Mouse (Mus musculus) lung, adult 18-20 months (tissue): ENCODE measurements at regions not wholly inside any gene's neighbourhood (a gene's known extent, or its start where the extent isn't known, plus 50 kb on each side); places are given as distances from the start of the nearest gene placed in this dataset.
A peak's percentile ranks its signal among the peaks of the same experiment; 100 is the strongest.

Source experiments
- DNase-seq, 2 experiments: peaks; one replicate each; pipeline ENCODE4 v3.0.0; 2022; ENCODE audit warnings: mixed read lengths in 2 of 2

DNA sequence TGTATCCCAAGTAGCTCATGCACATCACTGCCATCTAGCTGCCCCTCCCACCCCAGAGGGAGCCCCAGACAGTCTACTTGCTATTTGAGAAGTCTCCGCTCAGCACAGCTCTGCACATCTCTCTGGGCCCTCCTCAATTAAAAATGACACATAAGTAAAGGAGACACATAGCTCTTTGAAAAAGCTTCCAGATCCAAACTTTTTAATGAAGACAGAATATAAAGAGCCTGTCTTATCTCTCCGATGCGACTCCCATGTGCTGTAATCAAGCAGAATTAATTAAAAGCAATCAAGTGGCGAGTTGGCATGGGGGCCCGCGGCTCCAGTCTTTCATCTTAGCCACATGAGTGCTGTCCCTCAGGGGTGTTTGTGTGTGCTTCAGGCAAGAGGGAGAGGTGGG is 144.6 kb upstream of the Gjb5 start:
- no peak for DNase-seq

DNA sequence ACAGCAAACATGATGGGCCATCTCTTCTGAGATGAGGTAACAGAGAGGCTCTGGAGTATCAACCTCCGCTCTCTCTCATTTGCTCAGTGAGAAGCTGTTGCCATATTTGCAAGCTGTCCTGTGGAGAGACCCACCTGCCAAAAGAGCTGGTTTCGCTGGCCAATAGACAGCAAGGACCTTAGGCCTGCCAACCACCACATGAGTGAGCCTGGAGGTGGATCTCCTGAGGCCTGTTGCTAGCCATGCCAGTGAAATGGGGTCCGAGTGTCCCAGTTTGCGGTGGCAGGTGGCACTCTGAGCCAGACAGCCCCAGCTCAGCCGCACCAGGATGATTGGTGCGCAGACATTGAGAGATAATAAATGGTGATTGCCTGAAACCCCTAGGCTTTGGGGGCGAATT is 143.9 kb upstream of the Gjb5 start:
- no peak for DNase-seq

DNA sequence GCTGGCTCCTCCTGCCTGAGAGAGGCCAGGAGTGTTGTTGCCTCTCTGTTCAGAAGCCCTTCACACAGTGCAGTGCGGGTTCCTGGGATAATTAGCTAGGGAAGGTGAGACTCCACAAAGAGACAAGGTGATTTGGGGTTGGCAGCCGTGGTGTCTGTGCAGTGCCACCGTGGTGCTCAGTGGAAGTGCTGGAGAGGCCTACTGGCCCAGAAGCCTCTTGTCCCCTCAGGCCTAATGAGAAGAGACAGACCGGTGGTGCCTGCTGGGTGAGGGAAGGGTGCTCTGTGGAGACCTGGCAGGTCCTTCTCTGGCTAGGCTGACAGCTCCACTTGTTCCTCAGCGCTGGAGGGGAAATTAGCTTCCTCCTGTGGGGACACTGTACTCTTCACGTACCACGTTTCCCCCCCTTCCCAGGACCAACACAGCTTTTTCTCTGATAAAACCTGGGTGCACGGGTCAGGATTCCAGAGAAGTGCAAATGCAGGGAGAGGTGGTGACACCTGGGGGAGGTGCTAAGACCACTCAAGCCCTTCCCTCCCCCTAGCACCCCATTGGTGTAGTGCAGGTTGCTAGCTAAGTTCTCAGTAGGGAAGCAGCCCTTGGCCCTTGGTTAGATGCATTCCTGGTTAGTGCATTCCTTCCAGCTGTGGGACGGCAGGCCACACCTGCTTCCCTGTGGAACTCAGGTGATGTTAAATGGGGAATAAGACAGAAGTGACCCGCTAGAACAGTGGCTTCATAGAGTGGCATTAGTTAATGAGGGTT is 129.2 kb upstream of the Gjb5 start:
- DNase-seq: no peak

DNA sequence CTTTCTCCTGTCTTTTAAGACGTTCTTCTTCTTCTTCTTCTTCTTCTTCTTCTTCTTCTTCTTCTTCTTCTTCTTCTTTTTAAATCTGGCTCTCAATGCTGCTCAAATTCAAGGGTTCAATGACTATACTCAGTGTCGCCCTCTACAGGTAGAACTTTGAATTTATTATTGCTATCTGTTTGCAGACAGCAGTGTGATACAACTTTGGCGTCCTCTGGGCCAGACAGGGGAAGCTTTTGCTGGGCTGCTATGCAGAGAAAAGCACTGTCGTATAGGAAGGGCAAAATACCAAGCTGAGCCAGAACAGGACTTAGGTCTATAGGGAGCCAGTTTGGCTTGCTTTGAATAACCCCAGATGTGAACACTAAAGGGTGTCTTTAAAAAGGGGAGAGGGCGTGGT is 127.3 kb upstream of the Gjb5 start:
- DNase-seq: no peak

DNA sequence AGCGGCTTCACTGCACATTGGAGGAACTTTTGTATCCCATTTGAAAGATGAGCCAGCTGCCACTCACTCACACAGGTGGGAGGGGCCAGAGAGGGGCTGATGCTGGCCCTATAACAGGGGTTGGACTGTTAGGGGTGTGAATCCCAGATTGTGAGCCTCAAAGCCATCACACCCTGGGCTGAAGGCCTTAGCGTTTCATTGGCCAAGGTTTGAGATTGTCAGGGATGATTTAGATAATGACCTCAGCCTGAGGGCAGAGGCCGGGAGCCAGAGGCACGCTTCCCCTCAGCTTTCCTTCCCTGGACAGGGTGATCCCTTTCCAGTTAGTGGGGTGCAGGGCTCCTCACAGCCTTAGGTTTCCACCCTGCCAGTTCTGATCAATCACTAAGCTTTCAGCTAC is 124.5 kb upstream of the Gjb5 start:
- DNase-seq: no peak

DNA sequence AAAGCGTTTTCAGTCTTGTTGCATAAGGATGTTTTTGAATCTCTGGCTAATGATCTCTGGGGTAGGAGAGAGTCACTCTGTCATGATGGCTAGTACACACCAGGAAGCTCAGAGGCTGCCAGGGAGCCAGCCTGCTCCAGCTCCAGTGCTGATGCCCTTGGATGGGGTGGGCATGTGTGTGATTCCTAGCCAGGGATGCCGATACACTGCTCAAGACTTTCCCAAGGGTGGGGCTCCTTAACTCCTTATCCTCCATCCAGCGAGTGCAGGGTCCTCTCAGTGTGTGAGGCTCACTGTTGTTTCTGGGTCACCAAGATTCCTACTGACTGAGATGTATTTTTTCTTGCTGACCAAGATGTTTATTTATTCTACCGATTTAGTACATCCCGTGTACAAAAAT is 122.4 kb upstream of the Gjb5 start:
- DNase-seq: no peak

DNA sequence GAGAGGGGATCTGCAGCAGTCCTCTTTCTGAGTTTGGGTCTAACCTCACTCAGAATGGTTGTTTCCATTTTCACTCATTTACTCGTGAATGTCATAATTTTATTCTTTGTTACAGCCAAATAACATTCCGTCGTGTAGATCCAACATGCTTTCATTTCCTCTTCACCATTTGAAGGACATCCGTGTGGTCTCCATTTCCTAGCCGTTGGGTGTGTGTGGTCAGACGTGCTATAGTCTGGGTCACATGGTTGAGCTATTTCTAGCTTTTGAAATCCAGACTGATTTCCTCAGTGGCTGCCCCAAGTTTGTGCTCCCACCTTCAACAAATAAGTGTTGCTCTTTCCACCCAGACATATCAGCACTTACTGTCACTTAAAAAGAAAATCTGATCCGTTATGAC is 111.9 kb upstream of the Gjb5 start:
- DNase-seq: no peak

DNA sequence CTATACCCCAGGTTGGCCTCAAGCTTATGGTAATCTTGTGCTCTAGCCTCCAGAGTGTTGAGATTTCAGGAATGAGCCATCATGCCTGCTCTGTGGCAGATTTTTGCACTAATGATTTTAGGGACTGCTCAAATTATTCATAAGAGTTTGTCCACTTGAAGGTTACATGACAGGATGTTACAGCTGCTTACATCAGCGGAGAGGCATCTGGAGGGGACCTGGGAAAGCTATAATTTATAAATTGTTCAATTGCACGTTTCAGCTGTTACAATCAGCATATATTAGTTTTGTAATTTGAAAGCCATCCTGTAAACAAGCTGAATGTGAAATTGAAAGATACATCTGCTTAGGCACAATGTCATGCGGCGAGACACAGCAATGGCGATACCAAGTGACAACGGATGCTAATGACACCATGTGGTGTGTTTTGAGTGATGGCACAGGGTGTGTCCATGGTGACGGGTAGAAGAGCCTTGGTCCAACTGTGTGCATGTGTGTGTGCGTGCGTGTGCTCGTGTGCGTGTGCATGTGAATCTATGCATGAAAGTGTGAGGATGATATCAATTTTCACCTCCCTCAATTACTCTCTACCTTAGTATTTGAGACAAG is 96.6 kb upstream of the Gjb5 start:
- DNase-seq: no peak

DNA sequence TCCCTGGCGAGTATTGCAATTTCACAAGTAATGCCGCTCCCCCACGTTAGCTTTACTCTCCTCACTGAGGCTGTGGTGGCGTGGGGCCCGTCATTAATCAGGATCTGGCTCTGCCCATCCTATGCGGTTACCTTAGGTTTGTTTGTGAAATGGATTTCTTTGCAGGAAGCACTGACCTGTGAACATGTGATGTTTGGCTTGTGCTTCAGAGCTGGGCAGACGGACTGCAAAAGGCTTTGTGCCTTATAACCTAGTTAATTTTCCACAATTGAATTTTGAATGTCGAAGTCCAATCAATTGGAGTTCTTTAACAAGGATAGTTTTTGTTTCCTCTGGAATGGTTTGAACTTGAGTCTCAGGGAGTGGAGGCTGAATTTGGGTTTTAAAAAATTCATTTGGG is 94.1 kb upstream of the Gjb5 start:
- no peak for DNase-seq

DNA sequence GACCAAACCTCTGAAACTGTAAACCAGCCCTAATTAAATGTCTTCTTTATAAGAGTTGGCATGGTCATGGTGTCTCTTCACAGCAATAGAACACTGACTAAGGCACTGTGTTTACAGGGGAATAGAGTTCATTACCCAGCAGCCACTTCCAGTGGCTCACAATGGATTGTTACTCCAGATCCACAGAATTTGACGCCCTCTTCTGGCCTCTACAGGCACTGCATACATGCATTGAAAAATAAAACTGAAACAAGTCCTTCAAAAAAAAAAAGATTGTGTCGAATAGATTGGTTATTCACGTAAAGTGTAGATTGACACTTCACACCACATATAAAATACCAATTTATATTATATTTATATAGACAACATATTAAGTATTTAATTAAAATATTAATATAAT is 87.3 kb upstream of the Gjb5 start:
- no peak for DNase-seq

DNA sequence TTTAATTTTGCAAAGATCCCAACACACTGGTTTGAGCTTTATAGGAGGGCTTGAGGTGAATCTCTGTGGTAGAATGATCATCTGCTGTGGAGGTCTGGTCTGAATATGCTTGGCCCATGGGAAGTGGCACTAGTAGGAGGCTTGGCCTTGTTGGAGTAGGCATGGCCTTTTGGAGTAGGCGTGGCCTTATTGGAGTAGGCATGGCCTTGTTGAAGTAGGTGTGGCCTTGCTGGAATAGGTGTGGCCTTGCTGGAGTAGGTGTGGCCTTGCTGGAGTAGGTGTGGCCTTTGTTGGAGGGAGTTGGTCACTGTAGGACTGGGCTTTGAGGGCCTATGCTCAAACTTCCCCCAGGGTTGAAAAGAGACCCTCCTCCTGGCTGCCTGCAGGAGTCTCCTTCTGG is 86.1 kb upstream of the Gjb5 start:
- DNase-seq: no peak

DNA sequence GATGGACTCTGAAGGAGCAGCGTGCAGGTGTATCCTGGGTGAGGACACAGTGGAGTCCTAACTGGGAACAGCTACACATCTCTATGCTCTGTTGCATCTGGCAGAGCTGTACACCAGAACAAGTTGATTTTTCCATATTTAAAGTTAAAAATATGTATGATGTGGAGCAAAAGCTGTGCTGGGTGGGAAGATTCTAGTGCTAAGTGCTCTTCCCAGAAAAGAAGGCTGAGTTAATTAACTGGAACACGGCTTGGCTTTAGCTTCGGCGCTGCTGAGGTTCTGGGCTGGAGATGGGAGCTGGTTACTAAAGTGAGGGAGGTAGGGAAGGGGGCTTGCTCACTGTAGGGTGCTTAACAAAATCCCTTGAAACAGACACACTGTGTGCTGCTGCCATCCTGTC is 84.0 kb upstream of the Gjb5 start:
- no peak for DNase-seq

DNA sequence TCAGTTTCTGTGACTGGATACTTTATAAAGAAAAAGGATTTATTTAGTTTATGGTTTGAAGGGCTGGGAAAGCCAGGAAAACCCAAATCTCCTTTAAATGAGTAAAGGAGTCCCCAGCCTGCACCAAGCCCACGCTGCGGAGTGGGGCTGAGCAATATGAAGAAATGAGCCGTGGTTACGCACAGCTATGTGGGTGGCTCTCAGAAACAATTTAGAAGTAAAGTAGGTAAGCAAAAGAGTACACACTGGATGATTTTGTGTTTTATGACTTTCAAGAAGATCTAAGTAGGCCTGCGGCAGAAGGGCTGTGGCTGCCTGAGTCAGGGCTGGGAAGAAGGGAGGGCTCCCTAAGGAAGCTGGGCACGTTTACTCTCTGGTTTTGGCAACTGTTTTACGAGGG is 82.6 kb upstream of the Gjb5 start:
- DNase-seq: no peak

DNA sequence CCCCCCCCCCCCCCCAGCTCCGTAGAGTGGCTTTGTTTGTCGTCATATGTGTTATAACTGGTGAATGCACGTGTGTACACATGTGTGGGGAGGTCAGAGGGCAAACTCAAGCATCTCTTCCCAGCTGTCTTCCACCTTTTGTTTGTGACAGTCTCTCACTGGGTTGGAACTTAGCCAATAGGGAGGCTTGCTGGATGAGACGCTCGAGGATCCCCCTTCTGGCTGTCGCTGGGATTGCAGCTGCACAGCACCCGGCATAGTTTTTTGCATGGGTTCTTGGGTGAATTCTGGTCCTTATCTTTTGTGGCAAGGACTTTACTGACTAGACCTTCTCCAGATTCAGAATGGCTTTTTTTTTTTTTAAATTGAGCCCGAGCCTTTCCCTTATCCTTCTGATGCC is 77.1 kb upstream of the Gjb5 start:
- DNase-seq: peak; percentile 29 to 36

DNA sequence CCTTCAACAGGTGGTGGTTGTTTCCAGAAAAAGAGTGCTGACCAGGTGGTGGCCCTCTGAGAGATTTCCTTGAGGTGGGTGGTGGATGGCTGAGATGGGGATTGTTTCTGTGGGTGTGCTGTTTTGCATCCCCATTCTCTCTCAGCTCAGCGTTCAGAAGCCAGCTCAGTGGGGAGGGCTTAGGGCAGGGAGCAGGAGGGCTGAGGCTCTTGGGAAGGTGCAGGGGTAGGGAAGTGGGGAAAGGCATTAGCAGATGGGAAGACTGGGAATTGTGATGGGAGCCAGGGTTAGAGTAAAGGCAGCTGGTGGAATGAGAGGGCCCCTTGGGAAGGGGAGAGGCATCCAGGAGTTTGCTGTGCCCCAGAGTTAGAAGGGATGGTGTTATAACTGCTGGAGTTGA is 72.3 kb upstream of the Gjb5 start:
- DNase-seq: no peak

DNA sequence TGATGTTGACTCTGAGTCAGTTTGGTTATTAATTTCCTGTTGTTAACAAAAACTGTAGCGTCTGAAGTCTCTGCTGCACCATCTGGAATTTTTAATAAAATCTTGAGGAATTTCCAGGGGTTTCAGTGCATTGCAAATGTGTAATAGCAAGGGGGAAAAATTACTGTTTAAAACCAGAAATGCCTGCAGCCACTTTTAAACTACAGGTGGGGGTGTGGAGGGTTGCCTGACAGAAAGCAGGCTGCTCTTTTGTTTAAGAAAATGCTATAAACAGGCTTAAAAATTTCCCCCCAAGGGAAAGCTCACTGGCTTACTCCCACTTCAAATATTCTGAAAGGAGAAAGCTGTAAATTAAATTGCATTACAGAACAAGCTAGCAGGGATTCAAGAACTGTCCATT is 71.8 kb upstream of the Gjb5 start:
- no peak for DNase-seq

DNA sequence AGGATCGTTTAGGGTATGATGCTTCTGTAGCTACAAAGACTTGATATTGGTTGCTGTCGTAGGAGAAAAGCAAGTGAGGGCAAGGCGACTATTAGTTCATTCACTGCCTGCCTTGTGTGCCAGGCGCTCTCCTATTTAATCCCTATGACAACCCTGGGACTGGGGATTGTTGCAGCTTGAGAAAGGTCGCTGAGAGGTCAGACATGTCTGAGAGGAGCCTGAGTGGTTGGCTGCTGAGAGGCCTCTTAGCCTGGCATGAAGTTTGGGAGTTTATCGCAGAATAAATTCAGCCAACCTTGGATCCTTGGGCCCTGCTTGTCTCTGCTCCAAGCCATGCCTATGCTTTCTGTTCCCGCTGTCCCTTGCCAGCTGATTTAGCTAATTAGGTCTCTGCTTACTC is 65.9 kb upstream of the Gjb5 start:
- no peak for DNase-seq

DNA sequence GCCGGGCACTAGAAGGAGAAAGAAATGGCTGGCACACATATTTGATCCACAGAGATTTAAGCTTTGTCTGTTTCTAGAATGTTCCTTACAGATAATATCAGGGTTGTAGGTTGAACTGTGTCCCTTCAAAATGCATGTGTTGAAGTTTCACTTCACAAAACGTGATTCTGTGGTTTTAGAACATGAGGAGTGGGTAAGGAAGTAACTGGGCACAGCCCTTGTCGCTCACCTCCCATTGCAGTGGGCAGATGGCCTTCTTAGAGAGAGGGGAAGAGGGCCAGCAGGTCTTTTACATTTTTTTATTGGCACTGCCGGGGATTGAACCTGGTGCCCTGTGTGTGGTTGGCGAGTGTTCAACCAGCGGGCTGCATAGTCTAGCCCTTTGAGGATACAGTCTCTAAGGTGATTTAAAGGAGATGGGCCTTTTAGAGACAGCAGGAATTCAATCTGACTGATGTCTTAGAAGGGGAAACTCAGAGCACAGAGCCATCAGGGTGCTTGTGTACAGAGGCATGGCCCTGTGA is 64.0 kb upstream of the Gjb5 start:
- DNase-seq: no peak

DNA sequence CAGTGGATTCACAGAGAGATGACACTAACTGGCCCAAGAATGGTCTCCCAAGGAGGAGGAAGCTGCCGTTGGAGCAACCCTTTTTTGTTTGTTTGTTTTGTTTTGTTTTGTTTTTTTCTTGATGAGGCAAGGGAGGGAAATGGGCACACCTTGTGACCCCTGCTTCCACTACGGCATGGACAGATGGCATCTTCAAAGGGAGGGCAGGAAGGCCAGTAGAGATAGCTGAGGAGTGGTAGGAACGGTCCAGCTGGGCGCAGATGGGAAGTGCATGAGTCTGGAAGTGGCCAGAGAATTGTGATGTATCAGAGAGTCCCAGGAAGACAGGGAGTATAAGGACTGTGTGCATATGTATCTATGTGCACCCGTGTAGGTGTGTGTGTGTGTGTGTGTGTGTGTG is 63.1 kb upstream of the Gjb5 start:
- no peak for DNase-seq

DNA sequence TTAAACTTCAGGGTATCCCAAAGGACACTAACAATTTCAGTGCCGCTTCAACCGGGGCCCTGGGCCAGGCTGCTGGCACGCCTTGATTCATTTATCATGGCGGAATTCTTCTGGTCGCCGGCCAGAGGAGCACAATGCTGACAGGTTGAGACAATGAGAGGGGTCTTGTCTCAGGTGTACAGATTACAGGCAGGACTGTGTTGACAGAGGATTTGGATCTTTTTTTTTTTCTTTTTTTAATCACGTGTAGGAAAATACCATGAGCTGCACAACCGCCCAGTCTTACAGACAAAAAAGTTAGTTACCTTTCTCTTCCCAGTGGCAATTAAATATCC is 61.8 kb upstream of the Gjb5 start:
- DNase-seq: no peak

DNA sequence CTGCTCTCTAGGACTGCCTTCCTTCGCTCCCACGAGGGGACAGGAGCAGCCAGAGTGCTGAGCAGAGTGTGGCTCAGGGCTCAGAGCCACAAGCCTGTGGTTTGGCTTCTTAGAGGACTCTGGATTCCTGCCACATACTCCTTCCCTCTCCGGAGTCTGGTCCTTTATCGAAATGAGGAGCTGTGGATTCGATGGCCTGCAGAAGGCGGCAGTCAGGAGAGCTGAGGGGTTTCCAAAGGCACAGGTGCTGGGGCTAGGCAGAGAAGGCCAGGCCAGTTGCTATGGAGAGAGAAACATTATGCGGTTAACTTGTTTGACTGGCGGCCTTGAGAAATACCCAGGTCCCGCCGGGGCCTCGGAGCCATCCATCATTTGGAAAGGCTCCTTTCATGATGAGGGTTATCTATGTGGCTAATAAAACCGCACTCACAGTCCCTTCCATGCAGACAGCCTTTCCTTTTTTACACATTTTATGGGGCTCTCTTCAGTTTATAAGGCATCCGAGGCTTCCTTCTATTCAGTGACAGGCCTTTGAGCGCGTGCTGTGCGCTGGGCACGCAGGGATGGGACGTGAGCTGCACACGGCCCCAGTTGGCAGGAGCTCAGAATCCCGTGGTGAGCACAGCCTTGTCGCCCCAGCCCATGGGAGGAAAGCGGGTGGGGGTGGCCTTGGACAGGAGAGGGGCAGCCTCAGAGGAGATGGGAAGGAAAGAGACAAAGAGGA is 61.2 kb upstream of the Gjb5 start:
- DNase-seq: no peak

DNA sequence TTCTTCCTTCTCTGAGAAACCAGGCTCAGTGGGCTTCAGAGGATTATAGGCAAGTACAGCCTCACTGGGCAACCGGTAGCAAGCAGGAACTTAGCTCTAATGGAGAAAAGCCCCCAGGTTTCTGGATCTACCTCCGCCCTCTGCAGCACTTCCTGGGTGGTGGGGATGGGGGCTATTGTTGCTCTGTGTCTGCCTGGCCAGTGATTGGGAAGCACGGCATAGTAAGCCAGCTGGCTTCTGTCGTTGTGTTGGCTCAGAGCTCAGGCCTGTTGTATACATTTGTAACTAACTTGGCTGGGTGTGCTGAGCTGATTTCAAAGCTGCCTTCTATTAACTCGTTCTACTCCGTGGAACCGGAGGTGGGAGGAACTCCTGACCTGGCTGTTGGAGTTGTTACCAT is 58.9 kb upstream of the Gjb5 start:
- DNase-seq: no peak

DNA sequence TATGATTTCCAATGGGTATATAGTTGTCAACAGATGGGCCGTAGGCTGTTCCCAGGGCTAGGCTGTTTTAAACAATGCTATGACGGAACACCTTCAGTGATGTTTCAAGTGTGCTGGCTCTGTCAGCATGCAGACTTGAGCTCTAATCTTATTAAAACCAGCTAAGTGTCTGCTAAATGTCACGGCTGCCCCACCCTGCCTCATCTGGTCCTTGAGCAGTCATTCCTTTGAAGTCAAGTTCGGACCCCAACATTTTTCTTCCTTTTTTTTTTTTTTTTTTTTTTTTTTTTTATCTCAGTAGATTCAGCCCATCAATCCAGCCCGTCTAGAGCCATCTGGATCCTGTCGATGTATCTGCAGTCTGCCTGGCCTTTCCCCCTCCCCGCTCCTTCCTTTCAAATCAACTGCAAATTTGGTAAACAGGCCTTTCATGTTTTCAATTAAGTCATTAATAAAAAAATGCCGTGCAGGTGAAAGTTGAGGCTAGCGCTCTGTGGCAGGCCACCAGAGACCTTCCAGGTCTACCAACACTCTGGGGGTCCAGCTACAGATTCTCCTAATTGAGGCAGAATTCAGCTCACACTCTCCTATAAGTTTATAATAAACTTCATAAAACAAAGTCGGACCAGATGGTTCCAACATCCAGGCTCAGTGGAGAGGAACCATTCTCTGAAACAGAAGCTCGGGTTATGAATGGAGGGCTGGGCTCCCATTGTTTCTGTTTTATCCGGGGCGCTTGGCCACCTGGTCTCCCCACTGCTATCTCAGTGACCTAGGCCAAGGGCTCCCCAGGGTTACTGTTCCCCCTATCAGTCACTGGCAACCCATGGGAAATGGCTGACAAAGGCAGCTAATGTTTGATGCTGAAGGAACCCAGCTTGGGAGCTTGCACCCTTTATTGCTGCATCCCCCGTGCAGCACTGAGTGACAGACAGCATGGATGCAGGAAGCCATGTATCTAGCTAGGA is 56.3 kb upstream of the Gjb5 start:
- DNase-seq: no peak
